Mouse (Mus musculus): ENCODE measurements around the gene Chmp2b. TPM values are rescaled to one million over a fixed set of nuclear protein-coding genes. Genes with fewer than 3 reads are reported as not detected.
A peak's percentile ranks its signal among the peaks of the same experiment; 100 is the strongest.

Chmp2b gene
- 45.0 and 46.2 TPM in 2 replicates for polyA plus RNA-seq (2012; rRNA removed)

GRCm38 (mm10) chr16:65561963-65562863, at the start of gene Chmp2b:
TSS of gene Chmp2b (minus strand) at chr16:65562726.
- H3K4me3 ChIP-seq (ENCODE audit: insufficient read depth, low read length) = peak within 1 kb of the TSS; percentile 80
- 0 out of 2 replicates have a peak within 1 kb of the TSS, but pooled peaks have one; percentile 15 for H3K27ac ChIP-seq (ENCODE audit: insufficient read depth, low read length)
- TF ChIP-seq CTCF (IDR thresholded peaks at IDR 0.05; ENCODE audit: extremely low read depth, insufficient read depth, low read length) (no peak), POLR2A (IDR thresholded peaks at IDR 0.05; ENCODE audit: extremely low read depth, insufficient read depth, low read length) (peak; percentile 83)
- no peaks in the 10 kb centered on the region; the same call in 1 of the 2 replicates for H3K4me1 ChIP-seq (ENCODE audit: control insufficient read depth, insufficient read depth, low read length)

DNA sequence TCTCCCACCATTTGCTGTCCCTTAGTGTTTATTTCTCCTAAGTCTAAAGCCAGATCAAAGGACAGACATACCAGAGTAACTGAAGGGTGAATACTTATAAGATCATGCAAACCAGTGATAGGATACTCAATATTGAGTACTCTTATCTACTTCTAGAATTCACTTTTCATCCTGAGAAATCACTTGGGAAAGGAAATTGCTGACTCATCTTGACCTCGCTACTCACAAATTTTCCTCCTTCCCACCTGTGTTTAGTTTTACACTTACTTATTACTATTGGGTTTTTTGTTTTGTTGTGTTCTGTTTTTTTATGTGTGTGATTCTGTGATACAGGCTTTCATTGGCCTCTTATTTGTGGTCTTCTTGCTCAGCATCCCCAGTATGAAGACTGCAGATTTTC, 49.2 kb upstream of the Chmp2b start:
- Histone ChIP-seq H3K4me1 (ENCODE audit: control insufficient read depth, insufficient read depth, low read length) (no peaks in the 10 kb centered on the region), H3K4me3 (ENCODE audit: insufficient read depth, low read length) (no peak overlapping the region), H3K27ac (ENCODE audit: insufficient read depth, low read length) (no peak overlapping the region)
- TF ChIP-seq POLR2A (IDR thresholded peaks at IDR 0.05; ENCODE audit: extremely low read depth, insufficient read depth, low read length) (no peak), CTCF (IDR thresholded peaks at IDR 0.05; ENCODE audit: extremely low read depth, insufficient read depth, low read length) (no peak)

GRCm38 (mm10) chr16:65600798-65601197, 38.3 kb upstream of the Chmp2b start:
- no peak for TF ChIP-seq CTCF (IDR thresholded peaks at IDR 0.05; ENCODE audit: extremely low read depth, insufficient read depth, low read length)
- Histone ChIP-seq H3K4me3 (ENCODE audit: insufficient read depth, low read length) (no peak overlapping the region), H3K27ac (ENCODE audit: insufficient read depth, low read length) (no peak overlapping the region), H3K4me1 (ENCODE audit: control insufficient read depth, insufficient read depth, low read length) (no peaks in the 10 kb centered on the region)

- no peak overlapping the region for H3K27ac ChIP-seq (ENCODE audit: insufficient read depth, low read length)
- TF ChIP-seq CTCF (IDR thresholded peaks at IDR 0.05; ENCODE audit: extremely low read depth, insufficient read depth, low read length) (no peak), POLR2A (IDR thresholded peaks at IDR 0.05; ENCODE audit: extremely low read depth, insufficient read depth, low read length) (no peak)
- no peak overlapping the region for H3K4me3 ChIP-seq (ENCODE audit: insufficient read depth, low read length)
- H3K4me1 ChIP-seq (ENCODE audit: control insufficient read depth, insufficient read depth, low read length) = no peaks in the 10 kb centered on the region
These were observed 23.8 kb upstream of the Chmp2b start for GRCm38 (mm10) chr16:65586111-65586865.

GRCm38 (mm10) chr16:65585699-65586098, 23.2 kb upstream of the Chmp2b start:
- Histone ChIP-seq H3K27ac (ENCODE audit: insufficient read depth, low read length) (no peak overlapping the region), H3K4me1 (ENCODE audit: control insufficient read depth, insufficient read depth, low read length) (no peaks in the 10 kb centered on the region), H3K4me3 (ENCODE audit: insufficient read depth, low read length) (no peak overlapping the region)
- TF ChIP-seq CTCF (IDR thresholded peaks at IDR 0.05; ENCODE audit: extremely low read depth, insufficient read depth, low read length) (no peak), POLR2A (IDR thresholded peaks at IDR 0.05; ENCODE audit: extremely low read depth, insufficient read depth, low read length) (no peak)

GRCm38 (mm10) chr16:65577298-65578029, 14.9 kb upstream of the Chmp2b start:
- no peaks in the 10 kb centered on the region for H3K4me1 ChIP-seq (ENCODE audit: control insufficient read depth, insufficient read depth, low read length)
- TF ChIP-seq CTCF (IDR thresholded peaks at IDR 0.05; ENCODE audit: extremely low read depth, insufficient read depth, low read length) (no peak), POLR2A (IDR thresholded peaks at IDR 0.05; ENCODE audit: extremely low read depth, insufficient read depth, low read length) (no peak)
- H3K4me3 ChIP-seq (ENCODE audit: insufficient read depth, low read length) = no peak overlapping the region
- H3K27ac ChIP-seq (ENCODE audit: insufficient read depth, low read length) = no peak overlapping the region

- H3K27ac ChIP-seq (ENCODE audit: insufficient read depth, low read length) = no peak overlapping the region
- no peak overlapping the region for H3K4me3 ChIP-seq (ENCODE audit: insufficient read depth, low read length)
- no peaks in the 10 kb centered on the region for H3K4me1 ChIP-seq (ENCODE audit: control insufficient read depth, insufficient read depth, low read length)
- TF ChIP-seq POLR2A (IDR thresholded peaks at IDR 0.05; ENCODE audit: extremely low read depth, insufficient read depth, low read length) = no peak
- no peak for TF ChIP-seq CTCF (IDR thresholded peaks at IDR 0.05; ENCODE audit: extremely low read depth, insufficient read depth, low read length)
These were observed 6.3 kb upstream of the Chmp2b start for GRCm38 (mm10) chr16:65568853-65569252.

DNA sequence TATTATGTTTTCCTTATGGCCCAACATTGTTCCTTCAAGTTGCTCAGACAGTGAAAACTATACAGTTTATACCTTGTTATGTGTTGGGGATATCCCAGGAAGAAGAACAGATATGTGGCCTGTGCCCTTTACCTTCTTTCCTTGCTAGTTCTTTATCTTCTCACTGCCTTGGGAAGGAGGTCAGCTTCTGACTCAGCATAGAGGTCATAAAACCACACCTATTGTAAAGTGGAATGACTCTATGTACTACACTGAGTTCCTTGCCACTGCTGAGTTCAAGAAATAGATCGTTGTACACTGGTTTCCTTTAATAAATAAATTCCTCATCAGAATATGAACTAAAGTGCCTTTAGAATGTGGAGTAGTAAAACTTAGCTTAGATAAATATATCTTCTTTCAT, 2.4 kb upstream of the Chmp2b start:
- H3K27ac ChIP-seq (ENCODE audit: insufficient read depth, low read length) = no peak overlapping the region
- TF ChIP-seq CTCF (IDR thresholded peaks at IDR 0.05; ENCODE audit: extremely low read depth, insufficient read depth, low read length) (no peak), POLR2A (IDR thresholded peaks at IDR 0.05; ENCODE audit: extremely low read depth, insufficient read depth, low read length) (no peak)
- no peak overlapping the region for H3K4me3 ChIP-seq (ENCODE audit: insufficient read depth, low read length)

DNA sequence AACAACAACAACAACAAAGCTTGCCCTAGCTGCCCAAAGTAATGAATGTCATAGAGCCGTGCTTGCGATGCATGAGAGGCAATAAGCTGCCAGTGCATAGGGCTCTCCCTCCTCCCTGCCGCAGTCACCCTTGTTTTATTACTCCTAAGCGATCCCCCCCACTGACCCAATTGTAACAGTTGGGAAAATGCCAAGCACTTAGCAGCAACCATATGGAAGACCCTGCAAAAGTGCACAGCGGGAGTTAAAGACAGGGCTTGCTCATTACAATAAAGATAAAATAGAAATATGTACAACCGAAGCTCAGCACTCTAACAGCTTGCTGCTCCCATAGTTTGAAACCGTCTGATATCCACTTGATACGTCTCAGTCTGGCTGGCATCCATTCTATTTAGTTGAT, 1.8 kb upstream of the Chmp2b start:
- TF ChIP-seq CTCF (IDR thresholded peaks at IDR 0.05; ENCODE audit: extremely low read depth, insufficient read depth, low read length) = no peak
- TF ChIP-seq POLR2A (IDR thresholded peaks at IDR 0.05; ENCODE audit: extremely low read depth, insufficient read depth, low read length) = no peak
- Histone ChIP-seq H3K27ac (ENCODE audit: insufficient read depth, low read length) (no peak overlapping the region), H3K4me3 (ENCODE audit: insufficient read depth, low read length) (no peak overlapping the region), H3K4me1 (ENCODE audit: control insufficient read depth, insufficient read depth, low read length) (no peaks in the 10 kb centered on the region; the same call in 1 of the 2 replicates)

More for the DNA sequence above, 2.4 kb upstream of the Chmp2b start:
- no peaks in the 10 kb centered on the region; the same call in 1 of the 2 replicates for H3K4me1 ChIP-seq (ENCODE audit: control insufficient read depth, insufficient read depth, low read length)
